Mouse (Mus musculus) ovary, postnatal 14 days (tissue): Measurements from ENCODE around the gene Rsad2.

Experiments used
- DNase-seq: peaks from one replicate; pipeline ENCODE4 v3.0.0; 2022; ENCODE audit warnings: low spot score

Rsad2 gene

GRCm38 (mm10) chr12:26401696-26402470, 54.4 kb downstream of the Rsad2 start:
- DNase-seq: no peak

GRCm38 (mm10) chr12:26401254-26401653, 55.0 kb downstream of the Rsad2 start:
- DNase-seq: no peak

GRCm38 (mm10) chr12:26400762-26401161, 55.5 kb downstream of the Rsad2 start:
- no peak for DNase-seq

GRCm38 (mm10) chr12:26399391-26399790, 56.9 kb downstream of the Rsad2 start:
- no peak for DNase-seq

- DNase-seq: no peak
Observed at GRCm38 (mm10) chr12:26398597-26398996, 57.7 kb downstream of the Rsad2 start.

GRCm38 (mm10) chr12:26394485-26395470, 61.5 kb downstream of the Rsad2 start:
- no peak for DNase-seq

- no peak for DNase-seq
Observed at GRCm38 (mm10) chr12:26393291-26393690, 63.0 kb downstream of the Rsad2 start.
